Mouse (Mus musculus) liver, adult 2 months (tissue): ENCODE data around the gene Trip6.

Source experiments
- CTCF ChIP-seq: fragments of 200-500 bp; IDR thresholded peaks from 2 replicates; pipeline ENCODE4 v1.5.1; 2011; ENCODE audit warnings: low read depth, low read length, control low read depth
- POLR2A ChIP-seq: fragments of 200-500 bp; IDR thresholded peaks from 2 replicates; pipeline ENCODE4 v1.6.1; 2011; ENCODE audit warnings: low read length, control low read depth; ENCODE audit not compliant: insufficient read depth; ENCODE audit errors: extremely low read depth

DNA sequence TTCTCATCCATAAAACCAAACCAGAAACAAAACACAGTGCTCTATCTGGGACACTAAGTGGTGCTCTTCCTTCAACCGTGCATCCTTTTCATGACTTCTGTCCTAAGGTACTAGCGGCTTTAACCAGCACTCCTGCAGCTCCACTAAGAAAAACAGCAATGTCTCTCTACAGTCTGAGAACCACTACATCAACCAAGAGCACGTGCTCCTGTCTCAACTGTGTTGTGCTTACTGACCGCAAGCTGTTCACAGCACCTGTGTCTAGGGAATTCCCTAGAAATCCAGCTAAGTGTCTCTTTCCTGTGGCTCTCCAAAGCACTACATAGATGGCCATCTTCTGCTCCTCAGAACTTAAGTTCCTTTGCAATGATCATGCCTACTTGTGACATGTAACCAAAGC, 9.4 kb downstream of the Trip6 start:
- TF ChIP-seq CTCF (no peak), POLR2A (no peak)
